In genomic region chr2:66440711-66441110, GRCm38 (mm10) we compare ENCODE assay signal across 9 mouse cellular contexts. TPM values are rescaled to one million over a fixed set of nuclear protein-coding genes. Genes with fewer than 3 reads are reported as not detected.
A peak's percentile ranks its signal among the peaks of the same experiment; 100 is the strongest.
DNase-seq lines count a peak whose midpoint lies in the region; ATAC-seq lines count a peak whose summit lies in the region.
"Had no signal": no experiment of that assay in that cellular context is flagged by ENCODE, and none has a peak within 500 bp of the region (broad histone marks: within the 10 kb centered on the region; RNA-seq: fewer than 3 reads in every experiment).

Gene Scn1a, minus strand, starts transcription at chr2:66440840.

- H3K4me2 ChIP-seq in embryonic facial prominence, embryonic 11.5 days (ENCODE audit: low read depth, low read length), result peak within 1 kb of the TSS; percentile 52
- H3K4me2 ChIP-seq in midbrain, embryonic 12.5 days (replicated peaks), result peak within 1 kb of the TSS; percentile 58

- H3K27me3 ChIP-seq in embryonic facial prominence, embryonic 11.5 days (ENCODE audit: control insufficient read depth, insufficient read depth, low read length), result no peaks in the 10 kb centered on the region
- no peaks in the 10 kb centered on the region for H3K27me3 ChIP-seq in midbrain, embryonic 12.5 days

- peak; percentile 15 for DNase-seq in layer of hippocampus, adult 11-12 months (ENCODE audit: low spot score)
- DNase-seq in layer of hippocampus, adult 9-10 months (ENCODE audit: low spot score), result no peak
- DNase-seq in embryonic facial prominence, embryonic 11.5 days (ENCODE audit: low spot score), result no peak
- peak in 1 of 2 experiments; percentile 29 for DNase-seq in layer of hippocampus, adult 18-20 months (ENCODE audit: low spot score in 2 of 2)
- no peak for DNase-seq in adrenal gland, postnatal 25 days
- DNase-seq in thymus, postnatal 14 days, result no peak

- peak within 1 kb of the TSS; percentile 32 for H3K9ac ChIP-seq in embryonic facial prominence, embryonic 11.5 days (replicated peaks; ENCODE audit: low read length)
- 0 out of 2 replicates have a peak within 1 kb of the TSS, but pooled peaks have one; percentile 4 for H3K9ac ChIP-seq in midbrain, embryonic 12.5 days (replicated peaks)

- ATAC-seq in embryonic facial prominence, embryonic 11.5 days (replicated peaks; ENCODE audit: insufficient number of reproducible peaks, low FRiP score, low TSS enrichment, low read depth), result no peak
- no peak for ATAC-seq in midbrain, embryonic 12.5 days (ENCODE audit: low FRiP score, low read depth)
- ATAC-seq in monocyte, adult 5-6 weeks (replicated peaks; ENCODE audit: insufficient number of reproducible peaks, low FRiP score, low TSS enrichment, poor library complexity, severe bottlenecking), result no peak

- WGBS in embryonic facial prominence, embryonic 11.5 days, result 16% methylated on average over 7 of the region's 7 CpGs
- 12% methylated on average over 7 of the region's 7 CpGs for WGBS in midbrain, embryonic 12.5 days

- H3K27ac ChIP-seq in embryonic facial prominence, embryonic 11.5 days (replicated peaks; ENCODE audit: low read depth, low read length), result no peak within 1 kb of the TSS
- H3K27ac ChIP-seq in midbrain, embryonic 12.5 days (replicated peaks), result no peak within 1 kb of the TSS

- H3K4me3 ChIP-seq in embryonic facial prominence, embryonic 11.5 days (ENCODE audit: low read depth, low read length), result peak within 1 kb of the TSS; percentile 26
- H3K4me3 ChIP-seq in midbrain, embryonic 12.5 days, result peak within 1 kb of the TSS; percentile 37

- no peaks in the 10 kb centered on the region for H3K36me3 ChIP-seq in embryonic facial prominence, embryonic 11.5 days (replicated peaks; ENCODE audit: control insufficient read depth, insufficient read depth, low read depth, low read length)
- no peaks in the 10 kb centered on the region for H3K36me3 ChIP-seq in midbrain, embryonic 12.5 days

- no peaks in the 10 kb centered on the region for H3K4me1 ChIP-seq in embryonic facial prominence, embryonic 11.5 days (ENCODE audit: control insufficient read depth, insufficient read depth, low read length)
- peaks cover 16% of the 10 kb centered on the region for H3K4me1 ChIP-seq in midbrain, embryonic 12.5 days

- H3K9me3 ChIP-seq in embryonic facial prominence, embryonic 11.5 days (replicated peaks; ENCODE audit: control insufficient read depth, low read length), result no peaks in the 10 kb centered on the region
- no peaks in the 10 kb centered on the region for H3K9me3 ChIP-seq in midbrain, embryonic 12.5 days

RNA-seq across cellular contexts. Expression of gene Scn1a, which starts in this region (rescaled TPM):
- polyA plus RNA-seq in embryonic facial prominence, embryonic 11.5 days (2014; fragmentation: Nextera tagmentation; extraction: Ambion mirVana), result 0.85 and 1.4 TPM in 2 replicates
- 10 to 100 TPM; 64.4 to 69.1 TPM for total RNA-seq in layer of hippocampus, adult 18-20 months (2021)
- polyA plus RNA-seq in midbrain, embryonic 12.5 days (2016; fragmentation: Nextera tagmentation; extraction: Ambion mirVana), result 3.7 and 4.2 TPM in 2 replicates
- total RNA-seq in adrenal gland, postnatal 25 days (2021), result 0.18 and 0.38 TPM in 2 replicates
- 0.32 TPM in 1 of 3 replicates, not detected in the others for total RNA-seq in monocyte, adult 5-6 weeks (2017)
- polyA plus RNA-seq: spleen, adult 2 months had no signal

Comparison
In these comparisons a context has a peak if more than half of its experiments do, and no peak if none do; other contexts are left out.
1. RNA of gene Scn1a (total RNA-seq): 64.4 to 69.1 TPM in layer of hippocampus, adult 18-20 months; 0.18 to 0.38 TPM in adrenal gland, postnatal 25 days and 0.32 TPM in monocyte, adult 5-6 weeks; every median in the first group is over 10 times any median in the second.